Mouse (Mus musculus) embryo, embryonic 9.5 days (tissue): ENCODE measurements at regions not wholly inside any gene's neighbourhood (a gene's known extent, or its start where the extent isn't known, plus 50 kb on each side); places are given as distances from the start of the nearest gene placed in this dataset.
A peak's percentile ranks its signal among the peaks of the same experiment; 100 is the strongest.

Experiments used
- DNase-seq: peaks from one replicate; pipeline ENCODE4 v3.0.0-alpha.2; 2017; ENCODE audit errors: extremely low spot score

- DNase-seq: peak; percentile 26
Measured at GRCm38 (mm10) chr13:30484527-30485185, 60.5 kb downstream of the Uqcrfs1 start.

GRCm38 (mm10) chr13:30479128-30479666, 66.0 kb downstream of the Uqcrfs1 start:
- no peak for DNase-seq

- no peak for DNase-seq
Measured at GRCm38 (mm10) chr13:30478556-30478955, 66.6 kb downstream of the Uqcrfs1 start.

- DNase-seq: no peak
Measured at GRCm38 (mm10) chr13:30471300-30471699, 73.9 kb downstream of the Uqcrfs1 start.

GRCm38 (mm10) chr13:30467104-30467503, 78.1 kb downstream of the Uqcrfs1 start:
- DNase-seq: no peak

DNA sequence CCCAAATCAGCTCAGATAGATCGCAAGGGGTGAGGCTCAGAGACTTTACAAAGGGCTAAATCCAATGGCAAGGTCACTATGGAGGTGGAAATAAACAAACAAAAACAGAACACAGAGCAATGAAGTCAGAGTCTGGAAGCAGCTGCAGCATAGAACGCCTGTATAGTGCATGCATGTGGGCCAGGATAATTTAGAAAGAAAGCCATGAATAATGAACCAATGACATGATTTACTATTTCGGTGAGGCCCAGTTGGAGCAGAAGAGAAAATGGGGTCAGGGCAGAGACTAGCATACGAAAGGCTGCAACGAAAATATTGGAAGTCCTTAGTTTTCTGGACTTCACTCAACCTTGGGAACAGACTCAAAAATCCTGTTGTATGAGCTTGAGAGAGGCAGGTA, 79.7 kb downstream of the Uqcrfs1 start:
- DNase-seq: no peak

GRCm38 (mm10) chr13:30455278-30455681, 89.9 kb downstream of the Uqcrfs1 start:
- DNase-seq: no peak

- DNase-seq: no peak
Measured at GRCm38 (mm10) chr13:30452126-30452525, 93.0 kb downstream of the Uqcrfs1 start.

GRCm38 (mm10) chr13:30448895-30449294, 96.3 kb downstream of the Uqcrfs1 start:
- no peak for DNase-seq
